Mouse (Mus musculus): ENCODE measurements around the gene Aprt. TPM values are rescaled to one million over a fixed set of nuclear protein-coding genes. Genes with fewer than 3 reads are reported as not detected.
A peak's percentile ranks its signal among the peaks of the same experiment; 100 is the strongest.

Aprt gene
- polyA plus RNA-seq, 1 experiment = 177 TPM

GRCm38 (mm10) chr8:122605367-122605766, 28.7 kb upstream of the Aprt start:
- H3K27me3 ChIP-seq (replicated peaks; ENCODE audit: control insufficient read depth, insufficient read depth, low read length) = no peaks in the 10 kb centered on the region
- no peak overlapping the region for H3K4me3 ChIP-seq (ENCODE audit: insufficient read depth, low read depth, low read length)
- H3K4me1 ChIP-seq (ENCODE audit: control insufficient read depth, insufficient read depth, low read length) = peaks cover 20% of the 10 kb centered on the region
- WGBS = 72% methylated on average over 4 of the region's 4 CpGs
- TF ChIP-seq POLR2A (IDR thresholded peaks at IDR 0.05; ENCODE audit: low read depth, low read length) (no peak), CTCF (conservative IDR thresholded peaks at IDR 0.05; ENCODE audit: insufficient read depth, insufficient read length, low read depth, low read length) (no peak)
- DNase-seq = no peak
- no peak overlapping the region for H3K27ac ChIP-seq (ENCODE audit: insufficient read depth, low read depth, low read length)
- H3K36me3 ChIP-seq (ENCODE audit: control insufficient read depth, insufficient read depth, low read length) = no peaks in the 10 kb centered on the region

DNA sequence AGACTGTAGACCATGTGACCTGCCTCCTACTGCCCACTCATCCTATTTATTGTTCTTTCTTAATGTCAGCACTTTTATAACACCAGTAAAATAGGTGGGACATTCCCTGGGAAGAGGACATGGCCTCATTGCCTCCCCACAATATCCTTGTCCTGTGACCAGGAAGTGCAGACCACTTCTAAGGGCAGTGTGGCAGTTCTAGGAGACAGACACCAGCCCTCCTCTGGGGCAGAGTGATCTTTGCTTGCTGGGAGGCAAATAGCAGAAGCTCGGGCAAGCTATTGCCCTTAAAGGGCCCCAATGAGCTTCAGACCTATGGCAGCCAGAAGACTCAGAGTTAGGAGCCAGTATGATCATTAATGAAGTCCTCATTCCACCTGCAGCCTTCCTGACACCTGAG, 27.9 kb upstream of the Aprt start:
- 40% methylated on average over 1 of the region's 1 CpGs for WGBS
- Histone ChIP-seq H3K4me3 (ENCODE audit: insufficient read depth, low read depth, low read length) (no peak overlapping the region), H3K27ac (ENCODE audit: insufficient read depth, low read depth, low read length) (no peak overlapping the region), H3K4me1 (ENCODE audit: control insufficient read depth, insufficient read depth, low read length) (peaks cover 23% of the 10 kb centered on the region), H3K36me3 (ENCODE audit: control insufficient read depth, insufficient read depth, low read length) (no peaks in the 10 kb centered on the region), H3K27me3 (replicated peaks; ENCODE audit: control insufficient read depth, insufficient read depth, low read length) (no peaks in the 10 kb centered on the region)
- TF ChIP-seq CTCF (conservative IDR thresholded peaks at IDR 0.05; ENCODE audit: insufficient read depth, insufficient read length, low read depth, low read length) (no peak), POLR2A (IDR thresholded peaks at IDR 0.05; ENCODE audit: low read depth, low read length) (no peak)
- DNase-seq = no peak

DNA sequence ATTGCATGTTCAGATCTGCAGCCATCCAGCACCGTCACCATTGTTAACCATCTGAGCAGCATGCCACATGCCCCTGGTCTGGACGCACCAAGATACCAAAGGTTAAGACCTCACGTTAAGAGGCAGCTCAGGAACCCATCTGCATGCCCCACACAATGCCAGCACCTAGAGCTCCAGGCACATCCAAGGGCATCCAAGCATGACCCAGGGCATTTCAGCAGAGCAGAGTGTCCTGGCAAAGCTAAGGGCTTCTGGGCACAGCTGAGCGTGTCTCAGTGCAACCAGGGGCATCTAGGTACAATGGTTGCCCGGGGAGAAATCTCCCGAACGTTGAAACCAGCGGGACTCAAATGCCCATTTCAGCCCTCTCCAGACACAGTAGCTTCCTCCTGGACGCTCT, 24.0 kb upstream of the Aprt start:
- Histone ChIP-seq H3K36me3 (ENCODE audit: control insufficient read depth, insufficient read depth, low read length) (no peaks in the 10 kb centered on the region), H3K4me3 (ENCODE audit: insufficient read depth, low read depth, low read length) (no peak overlapping the region), H3K4me1 (ENCODE audit: control insufficient read depth, insufficient read depth, low read length) (peaks cover 10% of the 10 kb centered on the region; the same call in 1 of the 2 replicates), H3K27ac (ENCODE audit: insufficient read depth, low read depth, low read length) (no peak overlapping the region), H3K27me3 (replicated peaks; ENCODE audit: control insufficient read depth, insufficient read depth, low read length) (no peaks in the 10 kb centered on the region)
- DNase-seq = peak; percentile 91
- 59% methylated on average over 9 of the region's 9 CpGs for WGBS
- TF ChIP-seq POLR2A (IDR thresholded peaks at IDR 0.05; ENCODE audit: low read depth, low read length) (no peak), CTCF (conservative IDR thresholded peaks at IDR 0.05; ENCODE audit: insufficient read depth, insufficient read length, low read depth, low read length) (no peak)

- no peak for DNase-seq
- no peak overlapping the region for H3K4me3 ChIP-seq (ENCODE audit: insufficient read depth, low read depth, low read length)
- H3K27me3 ChIP-seq (replicated peaks; ENCODE audit: control insufficient read depth, insufficient read depth, low read length) = no peaks in the 10 kb centered on the region
- 69% methylated on average over 4 of the region's 4 CpGs for WGBS
- H3K36me3 ChIP-seq (ENCODE audit: control insufficient read depth, insufficient read depth, low read length) = no peaks in the 10 kb centered on the region
- H3K4me1 ChIP-seq (ENCODE audit: control insufficient read depth, insufficient read depth, low read length) = peaks cover 5% of the 10 kb centered on the region; the same call in 1 of the 2 replicates
- no peak for TF ChIP-seq POLR2A (IDR thresholded peaks at IDR 0.05; ENCODE audit: low read depth, low read length)
- no peak for TF ChIP-seq CTCF (conservative IDR thresholded peaks at IDR 0.05; ENCODE audit: insufficient read depth, insufficient read length, low read depth, low read length)
- no peak overlapping the region for H3K27ac ChIP-seq (ENCODE audit: insufficient read depth, low read depth, low read length)
These were observed 19.3 kb upstream of the Aprt start for GRCm38 (mm10) chr8:122596031-122596430.

DNA sequence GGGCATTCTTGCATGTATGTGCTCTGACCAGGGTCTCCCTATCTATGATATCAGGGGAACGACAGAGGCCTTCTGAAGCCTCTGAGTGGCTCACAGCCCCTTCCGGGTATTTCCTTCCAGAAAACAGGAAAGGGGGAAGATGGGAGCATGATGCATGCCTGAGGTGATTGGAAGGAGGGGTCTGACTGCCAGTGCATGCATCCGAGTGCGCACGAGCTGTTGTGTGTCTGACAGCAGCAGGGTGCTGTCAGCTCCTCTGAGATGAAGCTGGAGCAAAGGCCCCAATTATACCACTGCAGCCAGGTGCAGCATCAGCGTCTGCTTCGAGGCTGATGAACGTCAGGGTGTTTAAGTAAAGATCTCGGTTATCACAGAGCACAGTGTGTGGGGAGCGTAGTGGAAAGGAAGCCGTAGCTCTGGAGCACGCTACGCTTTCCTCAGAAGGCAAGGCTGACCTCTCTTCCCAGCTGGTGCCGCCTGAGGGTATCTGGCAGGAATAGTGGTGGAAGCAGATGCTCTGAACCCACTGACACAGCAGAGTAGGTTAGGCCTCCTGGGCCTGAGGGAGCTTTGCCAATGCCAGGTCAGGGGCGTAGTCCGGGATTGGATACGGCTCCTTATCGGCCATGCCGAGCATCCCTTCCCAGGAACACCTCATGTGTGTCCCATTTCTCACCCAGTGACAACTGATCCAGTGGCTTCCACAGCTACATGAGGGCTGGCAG, 17.2 kb upstream of the Aprt start:
- Histone ChIP-seq H3K27ac (ENCODE audit: insufficient read depth, low read depth, low read length) (no peak overlapping the region), H3K36me3 (ENCODE audit: control insufficient read depth, insufficient read depth, low read length) (no peaks in the 10 kb centered on the region), H3K4me3 (ENCODE audit: insufficient read depth, low read depth, low read length) (no peak overlapping the region), H3K27me3 (replicated peaks; ENCODE audit: control insufficient read depth, insufficient read depth, low read length) (no peaks in the 10 kb centered on the region), H3K4me1 (ENCODE audit: control insufficient read depth, insufficient read depth, low read length) (no peaks in the 10 kb centered on the region)
- DNase-seq = no peak
- 90% methylated on average over 19 of the region's 19 CpGs for WGBS
- no peak for TF ChIP-seq CTCF (conservative IDR thresholded peaks at IDR 0.05; ENCODE audit: insufficient read depth, insufficient read length, low read depth, low read length)
- TF ChIP-seq POLR2A (IDR thresholded peaks at IDR 0.05; ENCODE audit: low read depth, low read length) = no peak

DNA sequence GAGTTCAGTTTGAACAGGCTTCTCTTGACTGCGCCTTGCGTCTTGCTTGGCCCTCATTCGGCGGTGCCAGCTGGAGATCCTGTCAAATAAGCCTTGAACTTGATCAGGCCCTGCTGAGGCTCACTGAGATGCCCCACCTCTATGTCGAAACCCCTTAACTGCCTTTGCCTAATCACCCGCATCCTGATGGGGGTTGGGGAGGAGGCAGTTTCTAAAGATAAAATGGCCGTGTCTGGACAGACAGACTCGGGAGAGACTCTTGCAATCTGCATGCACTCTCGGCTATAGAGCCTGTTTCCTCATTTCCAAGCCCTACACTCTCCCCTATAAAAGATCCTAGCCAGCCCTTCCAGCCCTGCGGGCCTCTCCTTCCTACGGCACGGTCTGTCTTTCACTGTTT, 16.5 kb upstream of the Aprt start:
- Histone ChIP-seq H3K4me3 (ENCODE audit: insufficient read depth, low read depth, low read length) (no peak overlapping the region), H3K27ac (ENCODE audit: insufficient read depth, low read depth, low read length) (no peak overlapping the region), H3K27me3 (replicated peaks; ENCODE audit: control insufficient read depth, insufficient read depth, low read length) (no peaks in the 10 kb centered on the region), H3K4me1 (ENCODE audit: control insufficient read depth, insufficient read depth, low read length) (no peaks in the 10 kb centered on the region), H3K36me3 (ENCODE audit: control insufficient read depth, insufficient read depth, low read length) (no peaks in the 10 kb centered on the region)
- DNase-seq = no peak
- 77% methylated on average over 12 of the region's 12 CpGs for WGBS
- TF ChIP-seq CTCF (conservative IDR thresholded peaks at IDR 0.05; ENCODE audit: insufficient read depth, insufficient read length, low read depth, low read length) = no peak

DNA sequence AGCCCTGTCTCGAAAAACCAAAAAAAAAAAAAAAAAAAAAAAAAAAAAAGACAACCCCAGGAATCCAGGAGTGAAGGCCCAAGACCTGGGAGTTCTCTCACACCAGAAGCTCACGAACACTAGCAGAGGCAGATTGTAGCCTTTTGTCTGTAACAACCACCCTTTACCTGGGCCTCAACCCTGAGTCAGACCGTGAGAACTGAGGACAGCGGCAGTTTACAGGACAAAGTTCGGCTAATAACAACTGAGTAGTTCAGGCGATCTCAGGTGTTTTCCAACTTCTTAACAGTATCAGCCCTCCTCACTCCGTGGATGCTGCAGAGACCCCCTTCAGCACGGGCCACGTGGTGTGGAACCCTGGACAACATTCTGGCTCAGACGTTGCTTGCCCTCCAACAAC, 10.0 kb upstream of the Aprt start:
- peaks cover 19% of the 10 kb centered on the region for H3K4me1 ChIP-seq (ENCODE audit: control insufficient read depth, insufficient read depth, low read length)
- H3K27me3 ChIP-seq (replicated peaks; ENCODE audit: control insufficient read depth, insufficient read depth, low read length) = no peaks in the 10 kb centered on the region
- H3K36me3 ChIP-seq (ENCODE audit: control insufficient read depth, insufficient read depth, low read length) = no peaks in the 10 kb centered on the region
- no peak overlapping the region for H3K27ac ChIP-seq (ENCODE audit: insufficient read depth, low read depth, low read length)
- no peak for DNase-seq
- TF ChIP-seq CTCF (conservative IDR thresholded peaks at IDR 0.05; ENCODE audit: insufficient read depth, insufficient read length, low read depth, low read length) = no peak
- no peak for TF ChIP-seq POLR2A (IDR thresholded peaks at IDR 0.05; ENCODE audit: low read depth, low read length)
- H3K4me3 ChIP-seq (ENCODE audit: insufficient read depth, low read depth, low read length) = no peak overlapping the region
- 68% methylated on average over 10 of the region's 10 CpGs for WGBS

All from kidney, adult 2 months (tissue).